Mouse (Mus musculus) kidney, adult 9 months (tissue): ENCODE data around the gene St3gal3.

Experiments
- DNase-seq: peaks from one replicate; pipeline ENCODE4 v3.0.0; 2022

The St3gal3 gene

GRCm38 (mm10) chr4:117979181-117979580, 155.5 kb downstream of the St3gal3 start:
- no peak for DNase-seq

GRCm38 (mm10) chr4:117978282-117978681, 156.4 kb downstream of the St3gal3 start:
- no peak for DNase-seq

DNA sequence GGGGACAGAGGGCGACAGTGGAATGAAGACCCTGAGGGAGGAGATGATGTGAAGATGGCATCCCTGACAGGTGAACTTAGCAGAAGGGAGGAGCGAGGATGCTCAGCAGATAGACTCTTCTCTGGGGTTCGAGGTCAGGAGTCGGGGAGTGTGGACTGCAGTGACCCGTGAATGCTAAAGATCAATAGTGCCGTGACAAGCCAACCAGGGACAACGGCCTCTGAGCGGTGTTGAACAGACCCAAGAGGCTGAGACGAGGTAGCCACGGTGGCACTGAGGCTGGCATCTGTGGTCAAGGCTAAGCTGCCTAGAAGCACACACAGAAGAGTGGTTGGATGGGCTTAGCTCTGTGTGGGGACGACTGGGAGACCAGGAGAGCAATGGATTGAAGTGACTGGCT, 156.9 kb downstream of the St3gal3 start:
- DNase-seq = no peak

DNA sequence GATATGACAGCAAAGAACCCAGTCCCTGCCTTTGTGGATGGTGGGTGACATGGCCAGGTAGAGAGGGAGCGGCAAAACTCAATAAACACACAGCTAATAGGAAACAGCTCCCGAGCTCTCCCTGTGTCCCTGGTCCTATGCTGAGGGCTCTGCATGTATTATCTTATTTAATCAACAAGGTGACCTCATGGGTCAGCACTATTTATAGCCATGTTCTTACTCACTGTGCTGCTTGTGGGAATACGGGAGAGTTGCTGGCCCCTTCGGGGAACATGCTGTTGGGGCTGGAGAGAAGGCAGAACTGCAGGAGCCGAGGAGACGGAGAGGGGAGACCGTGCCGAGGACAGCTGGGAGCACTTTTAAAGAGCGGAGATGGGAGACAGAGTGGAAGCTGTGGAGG, 157.3 kb downstream of the St3gal3 start:
- no peak for DNase-seq

DNA sequence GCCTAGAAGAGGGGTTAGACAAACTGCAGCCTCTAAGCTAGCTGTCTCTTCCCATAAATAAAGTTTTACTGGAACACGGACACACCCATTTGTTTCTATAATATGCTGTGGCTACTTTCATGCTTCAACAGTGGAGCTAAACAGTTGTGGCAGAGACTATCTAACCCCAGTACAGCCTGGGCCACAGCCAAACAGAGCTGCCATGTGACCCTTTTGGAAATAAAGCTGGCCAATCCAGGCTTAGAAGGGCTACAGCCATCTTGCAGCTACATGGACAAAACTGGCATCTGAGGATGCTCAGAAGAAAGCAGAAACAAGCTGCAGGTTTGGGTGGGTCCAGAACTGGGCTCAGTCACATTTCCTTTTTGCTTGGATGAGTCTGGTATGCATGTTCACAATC, 158.9 kb downstream of the St3gal3 start:
- no peak for DNase-seq

DNA sequence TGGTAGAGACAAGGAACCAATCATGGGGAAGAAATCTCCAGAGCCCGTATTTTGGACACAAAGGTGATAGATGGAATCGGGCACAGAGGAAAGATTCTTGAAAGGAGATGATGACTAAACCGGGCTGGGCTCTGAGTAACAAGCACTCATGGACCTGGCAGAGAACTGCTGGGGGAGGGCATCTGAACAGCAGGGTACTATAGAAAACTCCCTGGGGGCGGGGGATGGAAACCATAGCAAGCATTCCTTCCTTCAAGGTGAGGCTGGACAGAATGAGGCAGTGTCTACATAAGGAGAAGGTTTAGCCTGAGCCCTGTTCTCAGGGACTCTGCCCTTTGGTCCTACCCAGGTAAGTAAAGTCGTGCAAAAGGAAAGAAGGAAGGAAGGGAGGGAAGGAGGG, 160.0 kb downstream of the St3gal3 start:
- no peak for DNase-seq

DNA sequence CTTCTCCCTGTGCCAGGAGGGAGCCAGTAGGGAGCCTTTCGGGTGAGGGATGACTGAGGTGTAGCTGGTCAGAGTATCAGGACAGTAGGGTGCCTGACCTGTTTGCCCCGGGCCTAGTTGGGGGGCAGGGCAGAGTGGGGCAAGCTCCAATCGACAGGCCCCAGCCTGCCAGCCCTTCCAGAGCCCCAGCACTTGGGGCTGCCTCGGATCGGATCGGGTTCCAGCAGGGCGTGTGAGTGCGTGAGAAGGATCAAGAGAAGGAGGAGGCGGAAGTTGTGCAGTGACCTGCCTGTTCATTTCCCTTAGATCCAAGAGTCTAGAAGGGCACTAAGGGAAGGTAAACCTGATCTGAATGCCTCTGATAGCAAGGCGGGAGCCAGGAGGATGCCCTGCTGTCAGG, 161.7 kb downstream of the St3gal3 start:
- DNase-seq = no peak

DNA sequence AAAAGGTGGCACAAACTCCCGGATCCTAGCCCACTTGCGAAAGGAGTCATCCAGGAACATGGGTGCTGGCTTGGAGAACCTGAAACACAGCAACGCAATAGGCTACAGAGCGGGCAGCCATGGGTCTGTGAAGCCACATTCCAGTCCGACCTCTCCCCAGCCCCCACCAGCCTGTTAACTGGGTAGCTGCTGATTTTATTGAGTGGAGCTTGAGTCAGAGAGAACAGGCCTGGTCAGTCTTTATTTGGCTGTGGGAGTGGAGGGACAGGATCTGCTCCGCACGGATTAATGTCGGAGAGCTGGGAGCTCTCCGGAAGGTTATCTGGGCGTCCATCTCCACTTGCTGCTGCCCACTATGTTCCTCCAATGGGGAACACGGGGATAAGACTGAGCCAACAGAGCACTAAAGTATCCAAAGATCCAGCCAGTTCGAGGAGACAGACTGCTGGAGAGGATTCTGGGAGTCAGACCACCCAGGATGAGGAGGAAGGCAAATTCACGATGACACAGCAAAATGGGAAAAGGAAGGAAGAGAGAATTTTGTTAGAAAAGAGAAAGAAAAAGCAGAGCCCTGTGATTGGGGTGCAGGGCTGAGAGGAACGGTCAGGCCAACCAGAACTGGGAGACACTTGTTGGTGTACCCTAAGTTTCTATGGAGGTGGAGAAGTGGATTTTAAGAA, 170.2 kb downstream of the St3gal3 start:
- no peak for DNase-seq

DNA sequence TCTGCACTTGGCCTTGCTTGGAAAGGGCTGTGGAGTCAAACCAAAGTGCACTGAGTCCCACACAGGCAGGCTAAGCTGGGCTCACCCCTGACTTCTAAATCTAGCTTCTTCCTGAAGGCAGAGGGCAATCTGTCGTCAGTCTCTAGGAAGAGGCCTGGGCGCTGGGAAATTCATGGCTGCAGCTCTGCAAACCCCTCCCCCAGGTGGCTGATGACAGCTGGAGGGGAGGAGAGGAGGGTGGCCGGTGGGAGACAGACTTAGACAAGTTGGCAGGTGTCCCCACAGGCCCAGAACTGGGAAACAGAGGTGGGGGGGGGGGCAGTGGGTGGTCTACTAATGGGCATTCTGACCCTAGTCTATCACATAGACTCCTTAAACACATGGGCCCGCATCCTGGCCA, 177.2 kb downstream of the St3gal3 start:
- DNase-seq = no peak

DNA sequence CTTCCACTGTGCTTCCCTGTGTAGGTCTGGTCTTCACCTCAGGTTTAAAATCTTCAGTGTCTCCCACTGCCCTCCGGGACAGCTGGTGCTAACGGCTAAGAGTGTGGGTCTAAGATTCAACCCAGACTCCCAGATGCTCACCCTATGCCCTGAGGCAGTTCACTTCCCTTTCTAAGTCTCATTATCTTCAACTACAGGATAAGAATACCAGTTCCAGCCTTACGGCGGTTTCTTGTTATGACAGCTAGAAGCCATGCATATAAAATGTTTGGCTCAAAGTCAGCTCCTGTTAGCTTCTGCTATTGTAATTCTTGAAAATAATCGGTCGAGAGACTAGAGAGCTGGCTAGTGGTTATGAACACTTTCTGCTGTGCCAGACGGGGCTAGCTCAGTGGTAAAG, 187.2 kb downstream of the St3gal3 start:
- no peak for DNase-seq

GRCm38 (mm10) chr4:117946639-117947305, 187.9 kb downstream of the St3gal3 start:
- DNase-seq = no peak

DNA sequence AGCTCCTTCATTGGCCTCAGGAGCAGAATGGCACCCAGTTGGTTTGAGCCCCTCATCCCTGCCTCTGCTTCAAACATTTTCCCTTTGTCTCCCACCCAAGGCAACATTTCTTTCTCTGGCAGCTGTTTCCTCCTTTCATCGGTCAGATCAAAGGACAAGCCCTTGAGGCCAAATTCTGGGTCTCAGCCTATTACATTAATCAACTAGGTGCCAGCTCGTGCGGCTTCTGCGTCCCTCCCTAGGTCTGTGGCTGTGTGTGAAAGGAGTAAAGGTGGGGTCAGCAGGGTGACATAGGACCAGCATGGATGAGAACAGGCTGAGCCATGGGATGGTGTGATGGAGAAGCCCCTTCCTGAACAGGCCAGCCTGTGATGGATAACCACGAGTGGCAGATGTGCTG, 191.4 kb downstream of the St3gal3 start:
- DNase-seq = no peak

GRCm38 (mm10) chr4:117936964-117937363, 197.8 kb downstream of the St3gal3 start:
- no peak for DNase-seq

DNA sequence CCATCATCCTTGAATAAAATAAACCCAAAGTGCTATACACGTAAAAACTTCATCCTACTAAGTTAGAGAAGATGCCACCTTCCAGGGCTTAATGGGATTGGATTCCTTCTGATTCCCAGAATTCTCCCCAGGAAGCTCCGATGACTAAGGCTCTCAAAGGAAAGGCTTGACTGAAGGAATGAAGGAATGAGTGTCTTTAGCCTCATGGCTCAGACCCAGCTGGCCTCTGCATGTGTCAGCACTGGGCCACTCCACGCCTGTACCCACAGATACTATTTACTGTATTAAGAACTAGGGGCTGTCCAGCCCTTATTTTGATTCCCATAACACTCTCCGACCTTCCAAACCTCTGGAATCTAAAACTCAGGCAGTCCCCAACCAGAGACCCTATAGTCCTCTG, 200.6 kb downstream of the St3gal3 start:
- no peak for DNase-seq

GRCm38 (mm10) chr4:117933248-117933647, 201.5 kb downstream of the St3gal3 start:
- no peak for DNase-seq

GRCm38 (mm10) chr4:117929391-117929881, 205.3 kb downstream of the St3gal3 start, which contains the start of gene Artn:
Artn (minus strand) TSS chr4:117929763.
- peak; percentile 65 for DNase-seq

DNA sequence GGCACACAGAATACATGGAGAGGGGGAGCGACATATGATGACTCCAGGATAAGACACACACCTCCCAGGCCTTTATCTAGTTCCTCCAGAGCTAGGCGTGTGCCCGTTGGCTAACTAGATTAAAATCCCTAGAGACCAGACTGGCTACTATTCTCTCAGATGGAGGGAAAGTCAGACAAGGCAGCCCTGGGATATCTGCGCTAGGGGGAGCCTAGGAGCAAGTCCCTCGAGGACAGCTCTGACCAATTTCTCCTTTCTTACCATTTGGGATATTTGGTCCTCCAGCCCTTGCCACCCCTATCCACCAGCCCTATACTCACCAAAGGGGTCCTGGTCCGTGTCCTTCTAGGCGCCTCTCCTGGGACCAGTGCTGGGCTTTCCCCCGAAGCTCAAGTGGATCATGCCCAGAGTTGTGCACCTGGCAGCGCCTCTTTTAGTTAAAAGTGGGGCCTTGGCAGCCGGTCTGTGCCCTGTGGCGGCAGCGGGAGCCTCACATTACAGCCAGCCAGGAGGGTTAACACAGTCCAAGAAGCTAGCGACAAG, 205.9 kb downstream of the St3gal3 start:
- DNase-seq = peak; percentile 75

- no peak for DNase-seq
Observed at GRCm38 (mm10) chr4:117928234-117928633, 206.5 kb downstream of the St3gal3 start.

DNA sequence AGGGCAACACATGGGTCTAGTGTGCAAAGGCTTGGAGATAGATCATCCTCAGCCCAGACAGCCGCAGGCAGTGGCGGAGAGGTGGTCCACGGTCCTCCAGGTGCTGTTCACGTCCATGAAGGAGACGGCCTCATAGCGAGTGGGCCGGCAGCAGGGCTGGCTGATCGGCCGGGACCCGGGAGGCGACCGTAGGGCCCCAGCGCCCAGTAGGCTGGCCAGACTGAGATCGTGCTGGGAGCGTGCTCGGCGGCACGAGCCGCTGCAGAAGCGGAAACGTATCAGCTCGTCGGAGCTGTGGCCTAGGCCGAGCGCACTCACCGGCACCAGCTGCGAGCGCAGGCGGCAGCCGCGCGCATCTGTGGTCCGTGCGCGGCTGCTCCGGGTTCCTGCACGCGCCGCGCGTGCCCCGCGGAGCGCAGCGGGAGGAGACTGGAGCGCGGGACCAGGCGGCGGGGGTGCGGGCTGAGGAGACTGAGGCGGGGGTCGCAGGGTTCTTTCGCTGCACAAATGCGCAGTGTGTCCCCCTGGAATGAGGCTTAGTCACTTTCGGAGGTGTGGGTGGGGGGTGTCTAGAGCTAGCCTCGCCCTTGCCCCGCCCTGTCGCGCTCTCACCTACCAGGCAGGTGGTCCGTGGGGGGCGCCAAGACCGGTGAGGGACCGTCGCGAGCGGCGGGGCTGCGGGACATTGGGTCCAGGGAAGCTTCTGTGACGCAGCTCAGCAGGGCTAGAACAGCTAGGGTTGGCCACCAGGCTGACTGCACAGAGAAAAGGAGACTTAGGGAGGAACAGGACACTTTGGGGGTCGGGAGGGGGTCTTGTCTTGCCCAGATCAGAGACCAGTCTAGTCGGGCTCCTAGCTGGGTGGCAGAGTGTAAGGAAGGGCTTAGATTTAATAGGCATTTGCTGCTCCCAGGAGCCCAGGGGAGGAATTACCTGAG, 207.9 kb downstream of the St3gal3 start:
- DNase-seq = no peak

- DNase-seq = no peak
Observed at GRCm38 (mm10) chr4:117924916-117925315, 209.8 kb downstream of the St3gal3 start.

DNA sequence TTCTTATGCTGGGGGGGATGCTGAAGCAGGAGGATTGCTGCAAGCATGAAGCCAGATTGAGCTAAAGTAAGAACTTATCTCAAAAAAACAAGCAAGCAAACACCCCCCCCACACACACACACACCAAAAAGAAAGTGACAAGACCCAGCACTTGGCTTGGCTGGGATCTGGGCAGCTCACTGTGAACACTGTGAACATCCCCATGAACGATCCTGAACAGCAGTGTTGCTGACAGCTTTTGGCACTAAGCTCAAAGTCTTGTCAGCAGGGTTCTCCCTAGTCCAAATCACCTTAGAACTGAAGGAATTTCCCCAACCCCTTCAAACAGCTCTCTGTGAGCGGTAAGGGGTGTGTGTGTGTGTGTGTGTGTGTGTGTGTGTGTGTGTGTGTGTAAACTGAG, 211.3 kb downstream of the St3gal3 start:
- DNase-seq = no peak

GRCm38 (mm10) chr4:117921358-117921757, 213.4 kb downstream of the St3gal3 start:
- no peak for DNase-seq

DNA sequence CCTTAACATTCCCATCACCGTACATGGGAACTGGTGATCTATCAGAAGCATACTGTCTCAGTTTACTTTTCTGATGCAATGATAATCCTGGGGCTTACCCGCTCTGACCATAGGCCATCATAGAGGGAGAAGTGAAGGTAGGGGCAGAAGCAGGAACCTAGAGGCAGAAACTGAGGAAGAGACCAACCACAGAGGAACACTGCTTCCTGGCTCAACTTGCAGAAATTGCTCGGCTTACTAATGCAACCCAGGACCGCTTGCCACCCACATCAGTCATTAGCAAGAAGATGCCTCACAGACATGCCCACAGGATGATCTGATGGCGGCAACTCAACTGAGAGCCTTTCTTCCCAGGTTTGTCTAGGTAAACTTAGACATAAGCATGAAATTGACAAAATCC, 216.0 kb downstream of the St3gal3 start:
- DNase-seq = no peak
